20 mouse cellular contexts compared by ENCODE assay signal in the genomic region with DNA sequence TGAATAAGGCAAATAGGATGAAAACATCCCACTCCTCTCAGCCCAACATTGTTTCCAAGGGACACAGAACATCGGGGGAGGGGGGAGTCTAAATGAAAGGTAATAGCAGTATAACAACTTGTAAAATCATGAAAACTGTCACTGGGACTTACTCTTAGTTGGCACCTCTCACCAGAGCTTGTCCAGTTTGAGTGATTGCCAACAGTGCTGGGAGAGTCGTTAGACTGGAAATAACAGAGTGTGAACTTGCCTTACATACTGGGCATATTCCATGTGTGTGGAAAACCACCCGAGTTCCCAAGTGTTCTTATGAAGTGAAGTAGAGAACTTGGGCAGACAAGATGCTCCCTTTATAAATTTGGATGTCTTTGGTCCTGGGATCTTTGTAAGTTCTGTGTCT. TPM values are rescaled to one million over a fixed set of nuclear protein-coding genes. Genes with fewer than 3 reads are reported as not detected.
"Had no signal": no experiment of that assay in that cellular context is flagged by ENCODE, and none has a peak within 500 bp of the region (broad histone marks: within the 10 kb centered on the region; RNA-seq: fewer than 3 reads in every experiment).

No protein-coding gene starts in this region.

- DNase-seq: kidney, adult 18-20 months; kidney, postnatal 25 days; layer of hippocampus, adult 9-11 months; liver, embryonic 13.5 days; lung, embryonic 14.5 days; lung, postnatal 10 days; lung, postnatal 36 days; thymus, adult 18-20 months; thymus, postnatal 36 days had no signal

- H3K4me3 ChIP-seq: layer of hippocampus, adult 2 months; limb, embryonic 12.5 days; limb, embryonic 15.5 days; liver, embryonic 13.5 days; megakaryocyte, embryonic 14.5 days; midbrain, embryonic 10.5 days; midbrain, embryonic 13.5 days; myocyte; neural tube, embryonic 13.5 days had no signal

- ATAC-seq: midbrain, embryonic 13.5 days; midbrain, embryonic 16.5 days had no signal

- H3K27ac ChIP-seq: kidney, postnatal 0 days; layer of hippocampus, adult 2 months; limb, embryonic 12.5 days; limb, embryonic 15.5 days; liver, embryonic 13.5 days; midbrain, embryonic 10.5 days; midbrain, embryonic 13.5 days; neural tube, embryonic 13.5 days had no signal

- H3K27me3 ChIP-seq: limb, embryonic 12.5 days; limb, embryonic 15.5 days; liver, embryonic 13.5 days; midbrain, embryonic 13.5 days; neural tube, embryonic 13.5 days had no signal

- H3K9ac ChIP-seq: limb, embryonic 12.5 days; limb, embryonic 15.5 days; liver, embryonic 13.5 days; lung, embryonic 14.5 days; midbrain, embryonic 13.5 days; neural tube, embryonic 13.5 days had no signal

- H3K4me2 ChIP-seq: limb, embryonic 12.5 days; limb, embryonic 15.5 days; liver, embryonic 13.5 days; lung, embryonic 14.5 days; midbrain, embryonic 13.5 days; neural tube, embryonic 13.5 days had no signal

- H3K9me3 ChIP-seq: limb, embryonic 12.5 days; limb, embryonic 15.5 days; liver, embryonic 13.5 days; megakaryocyte, embryonic 14.5 days; midbrain, embryonic 10.5 days; midbrain, embryonic 13.5 days; neural tube, embryonic 13.5 days had no signal

RNA-seq across cellular contexts. Expression of gene Mustn1, which starts 57.9 kb away (rescaled TPM):
- total RNA-seq: monocyte, adult 5-6 weeks had no signal
